Mouse (Mus musculus) gastrocnemius, adult 18-20 months (tissue): ENCODE measurements around the gene Coq10a. TPM values are rescaled to one million over a fixed set of nuclear protein-coding genes. Genes with fewer than 3 reads are reported as not detected.
A peak's percentile ranks its signal among the peaks of the same experiment; 100 is the strongest.

Source experiments
- DNase-seq: peaks from one replicate; pipeline ENCODE4 v3.0.0; 2021; ENCODE audit warnings: low spot score
- total RNA-seq, 2 experiments: library from RNA; stranded (reverse); gene quantifications; 2 replicates each; pipeline ENCODE4 v1.2.3; 2021

The Coq10a gene
- total RNA-seq, 2 experiments from 2014 or later, result 388 to 467 TPM

GRCm38 (mm10) chr10:128389570-128389969 lies 20.8 kb upstream of the Coq10a start:
- DNase-seq, result no peak

- DNase-seq, result no peak
Observed at GRCm38 (mm10) chr10:128388941-128389340, 20.1 kb upstream of the Coq10a start.

GRCm38 (mm10) chr10:128385902-128386301 lies 17.1 kb upstream of the Coq10a start:
- no peak for DNase-seq

GRCm38 (mm10) chr10:128382482-128382881 lies 13.7 kb upstream of the Coq10a start:
- DNase-seq, result no peak

GRCm38 (mm10) chr10:128380565-128380964 lies 11.8 kb upstream of the Coq10a start:
- no peak for DNase-seq

GRCm38 (mm10) chr10:128379260-128379659 lies 10.5 kb upstream of the Coq10a start:
- peak; percentile 61 for DNase-seq

GRCm38 (mm10) chr10:128378462-128378861 lies 9.7 kb upstream of the Coq10a start:
- DNase-seq, result peak; percentile 58

GRCm38 (mm10) chr10:128377940-128378448 lies 9.2 kb upstream of the Coq10a start:
- DNase-seq, result no peak

- DNase-seq, result no peak
Observed at GRCm38 (mm10) chr10:128377222-128377939, 8.6 kb upstream of the Coq10a start.

- DNase-seq, result peak; percentile 83
Observed at GRCm38 (mm10) chr10:128376455-128377211, 7.8 kb upstream of the Coq10a start, which contains the start of gene Ankrd52. Gene Ankrd52 (plus strand): TSS chr10:128377115.

GRCm38 (mm10) chr10:128376099-128376454 lies 7.3 kb upstream of the Coq10a start:
- no peak for DNase-seq

- DNase-seq, result no peak
Observed at GRCm38 (mm10) chr10:128374393-128374792, 5.6 kb upstream of the Coq10a start.

GRCm38 (mm10) chr10:128372989-128373748 lies 4.4 kb upstream of the Coq10a start:
- peak; percentile 83 for DNase-seq

GRCm38 (mm10) chr10:128372142-128372541 lies 3.3 kb upstream of the Coq10a start:
- DNase-seq, result no peak

- no peak for DNase-seq
Observed at GRCm38 (mm10) chr10:128370601-128371000, 1.8 kb upstream of the Coq10a start.

GRCm38 (mm10) chr10:128370021-128370420 lies 1.2 kb upstream of the Coq10a start:
- DNase-seq, result no peak

GRCm38 (mm10) chr10:128369599-128369998 lies 802 bp upstream of the Coq10a start:
- DNase-seq, result no peak

GRCm38 (mm10) chr10:128369218-128369543 lies 384 bp upstream of the Coq10a start:
- no peak for DNase-seq

GRCm38 (mm10) chr10:128367899-128368401 lies 847 bp downstream of the Coq10a start:
- DNase-seq, result no peak

- no peak for DNase-seq
Observed at GRCm38 (mm10) chr10:128362568-128362967, 6.2 kb downstream of the Coq10a start.

- DNase-seq, result no peak
Observed at GRCm38 (mm10) chr10:128361836-128362235, 7.0 kb downstream of the Coq10a start.

GRCm38 (mm10) chr10:128359226-128359625 lies 9.6 kb downstream of the Coq10a start:
- no peak for DNase-seq
